Mouse (Mus musculus) bone marrow, adult 2 months (tissue): ENCODE measurements around the gene 4933406M09Rik.

ENCODE experiments used
- CTCF ChIP-seq: fragments of 200-500 bp; IDR thresholded peaks from 2 replicates; pipeline ENCODE4 v1.5.1; 2011; ENCODE audit warnings: low read length, control low read depth; ENCODE audit not compliant: control insufficient read depth, insufficient read depth
- POLR2A ChIP-seq: fragments of 200-500 bp; IDR thresholded peaks from 2 replicates; pipeline ENCODE4 v1.6.1; 2011; ENCODE audit warnings: low read depth, mild to moderate bottlenecking, control low read depth, low read length, borderline replicate concordance; ENCODE audit not compliant: control insufficient read depth

DNA sequence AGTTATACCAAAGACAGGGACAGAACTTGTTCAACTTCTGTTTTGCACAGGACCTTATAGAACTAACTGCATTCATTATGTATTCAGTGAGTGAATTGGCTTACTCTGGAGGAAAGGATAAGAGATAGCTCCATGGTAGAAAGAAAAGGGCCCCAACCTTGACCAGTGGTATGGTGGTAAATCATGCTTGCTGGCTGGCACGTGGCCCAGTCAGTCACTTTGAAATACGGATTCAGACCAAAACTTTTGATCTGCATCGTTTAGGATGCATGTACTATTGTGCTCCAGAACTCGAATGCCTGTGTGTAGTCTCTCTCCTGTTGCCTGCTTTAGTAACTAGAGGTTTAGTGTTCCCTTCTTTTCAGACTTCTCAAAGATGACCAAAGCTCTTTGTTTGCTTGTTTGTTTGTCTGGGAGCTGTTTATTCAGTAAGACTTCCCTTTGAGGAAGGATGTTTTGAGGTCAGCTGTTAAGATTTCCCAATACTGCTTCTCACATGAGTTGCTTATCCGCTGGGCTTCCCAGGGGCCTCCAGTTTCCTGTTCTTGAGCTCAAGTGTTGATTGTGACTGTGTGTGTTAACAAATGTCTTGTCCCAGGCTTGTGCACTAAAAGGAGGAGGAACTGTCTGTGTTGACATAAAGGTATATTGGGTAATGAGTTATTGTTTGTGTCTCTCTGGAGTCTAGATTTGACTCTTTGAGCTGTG is 34.2 kb downstream of the 4933406M09Rik start:
- no peak for TF ChIP-seq CTCF
- TF ChIP-seq POLR2A = no peak
